Mouse (Mus musculus) heart, adult 2 months (tissue): ENCODE measurements at regions not wholly inside any gene's neighbourhood (a gene's known extent, or its start where the extent isn't known, plus 50 kb on each side); places are given as distances from the start of the nearest gene placed in this dataset.

Experiments
- DNase-seq, 2 experiments: peaks; one replicate each; pipeline ENCODE4 v3.0.0; 2021
- H3K27ac ChIP-seq: fragments of 200-600 bp; 2 replicates; pipeline ENCODE4 v1.8.1; 2022
- H3K27me3 ChIP-seq: fragments of 200-500 bp; 2 replicates; pipeline ENCODE4 v1.6.1; 2012; ENCODE audit warnings: mild to moderate bottlenecking, low read length, inconsistent platforms, mixed read lengths; ENCODE audit not compliant: control insufficient read depth, insufficient read depth
- H3K36me3 ChIP-seq: fragments of 200-500 bp; 2 replicates; pipeline ENCODE4 v1.6.1; 2012; ENCODE audit warnings: low read length, inconsistent platforms; ENCODE audit not compliant: control insufficient read depth, insufficient read depth
- H3K4me1 ChIP-seq: fragments of 200-500 bp; 2 replicates; pipeline ENCODE4 v1.6.1; 2011; ENCODE audit warnings: low read length; ENCODE audit not compliant: control insufficient read depth, insufficient read depth
- H3K4me3 ChIP-seq: fragments of 200-600 bp; 2 replicates; pipeline ENCODE4 v1.8.1; 2022
- H3K79me2 ChIP-seq: fragments of 200-500 bp; replicated peaks from 2 replicates; pipeline ENCODE4 v1.6.1; 2012; ENCODE audit warnings: mild to moderate bottlenecking, inconsistent platforms, low read length, moderate library complexity, mixed read lengths; ENCODE audit not compliant: control insufficient read depth, insufficient read depth
- H3K9ac ChIP-seq: fragments of 200-500 bp; 2 replicates; pipeline ENCODE4 v1.6.1; 2012; ENCODE audit warnings: low read depth, mild to moderate bottlenecking, control low read depth, inconsistent platforms, low read length, mixed read lengths
- CTCF ChIP-seq: fragments of 200-600 bp; IDR thresholded peaks from 2 replicates; pipeline ENCODE4 v1.8.1; 2022; ENCODE audit warnings: antibody characterized with exemption, mild to moderate bottlenecking, moderate library complexity
- EP300 ChIP-seq: fragments of 200-500 bp; IDR thresholded peaks from 2 replicates; pipeline ENCODE4 v1.6.1; 2011; ENCODE audit warnings: low read depth, low read length, control low read depth; ENCODE audit not compliant: insufficient read depth
- POLR2A ChIP-seq: fragments of 200-500 bp; IDR thresholded peaks from 2 replicates; pipeline ENCODE4 v1.6.1; 2011; ENCODE audit warnings: mild to moderate bottlenecking, low read depth, low read length, control low read depth; ENCODE audit not compliant: insufficient read depth
- WGBS: fragments of 180-500 bp; shearing (Covaris S2); methylation state at CpG from one replicate; pipeline ENCODE4 v1.1.7; 2018; 5-methylcytosine and 5-hydroxymethylcytosine counted together
- intact Hi-C: fragments of 180-260 bp; cut with DNase I; formaldehyde crosslinking; loops from one replicate; pipeline ENCODE4 v1.15.1; 2025

DNA sequence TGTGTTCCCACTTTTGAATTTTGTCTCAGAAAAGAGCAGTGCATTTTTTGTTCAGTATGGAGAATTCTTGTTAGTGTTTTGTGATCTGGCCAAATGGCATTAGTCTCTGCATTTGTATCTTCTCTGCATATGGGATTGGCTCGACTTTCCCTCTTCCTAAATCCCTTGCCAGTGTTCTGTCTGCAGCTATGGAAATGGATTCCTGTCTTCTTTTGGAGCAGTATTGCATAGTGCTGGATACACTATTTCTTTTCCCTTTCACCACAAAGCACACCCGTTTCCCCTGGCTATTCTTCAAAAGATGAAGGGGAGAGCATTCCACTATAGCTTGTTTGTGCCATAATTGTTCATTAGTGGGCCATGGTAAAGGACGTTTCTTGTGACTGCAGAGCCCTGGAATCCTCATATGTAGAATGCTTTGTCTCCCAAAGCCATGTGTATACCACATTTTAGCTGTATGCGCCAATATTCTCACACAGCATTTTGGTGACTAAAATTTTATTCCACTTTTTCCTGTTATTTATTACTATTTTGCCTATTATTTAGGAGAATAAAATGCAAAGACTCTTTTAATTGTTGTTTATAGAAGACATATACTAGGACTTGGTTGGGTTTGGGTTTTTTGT lies 197.8 kb downstream of the Hs3st1 start:
- intact Hi-C loops, result no loop called here
- Histone ChIP-seq H3K27ac (no peak overlapping the region), H3K9ac (no peak overlapping the region), H3K36me3 (no peaks in the 10 kb centered on the region), H3K4me1 (no peaks in the 10 kb centered on the region), H3K4me3 (no peak overlapping the region), H3K27me3 (no peaks in the 10 kb centered on the region), H3K79me2 (no peaks in the 10 kb centered on the region)
- TF ChIP-seq CTCF, result no peak
- WGBS, result 52% methylated on average over 4 of the region's 4 CpGs
- no peak for DNase-seq

GRCm38 (mm10) chr5:39537044-39537443 lies 218.2 kb downstream of the Hs3st1 start:
- H3K4me3 ChIP-seq, result no peak overlapping the region
- no peaks in the 10 kb centered on the region for H3K4me1 ChIP-seq
- no peaks in the 10 kb centered on the region for H3K79me2 ChIP-seq
- H3K27ac ChIP-seq, result no peak overlapping the region
- no peaks in the 10 kb centered on the region for H3K27me3 ChIP-seq
- H3K9ac ChIP-seq, result no peak overlapping the region
- 67% methylated on average over 2 of the region's 2 CpGs for WGBS
- no peak for DNase-seq
- TF ChIP-seq CTCF (no peak), POLR2A (no peak), EP300 (no peak)
- no peaks in the 10 kb centered on the region for H3K36me3 ChIP-seq
- intact Hi-C loops, result no loop called here

- Histone ChIP-seq H3K79me2 (no peaks in the 10 kb centered on the region), H3K27me3 (no peaks in the 10 kb centered on the region), H3K27ac (no peak overlapping the region), H3K36me3 (no peaks in the 10 kb centered on the region), H3K4me1 (no peaks in the 10 kb centered on the region), H3K9ac (no peak overlapping the region), H3K4me3 (no peak overlapping the region)
- no peak for TF ChIP-seq CTCF
- TF ChIP-seq EP300, result no peak
- no peak for TF ChIP-seq POLR2A
- DNase-seq, result no peak
- WGBS, result 37% methylated on average over 2 of the region's 2 CpGs
- intact Hi-C loops, result no loop called here
These were observed 218.9 kb downstream of the Hs3st1 start for GRCm38 (mm10) chr5:39536351-39536750.

- Histone ChIP-seq H3K4me3 (no peak overlapping the region), H3K27me3 (no peaks in the 10 kb centered on the region), H3K4me1 (no peaks in the 10 kb centered on the region), H3K79me2 (no peaks in the 10 kb centered on the region), H3K36me3 (no peaks in the 10 kb centered on the region), H3K9ac (no peak overlapping the region), H3K27ac (no peak overlapping the region)
- DNase-seq, result no peak
- no peak for TF ChIP-seq POLR2A
- TF ChIP-seq CTCF, result no peak
- TF ChIP-seq EP300, result no peak
- intact Hi-C loops, result no loop called here
- WGBS, result 71% methylated on average over 1 of the region's 1 CpGs
These were observed 245.0 kb downstream of the Hs3st1 start for GRCm38 (mm10) chr5:39510246-39510645.

DNA sequence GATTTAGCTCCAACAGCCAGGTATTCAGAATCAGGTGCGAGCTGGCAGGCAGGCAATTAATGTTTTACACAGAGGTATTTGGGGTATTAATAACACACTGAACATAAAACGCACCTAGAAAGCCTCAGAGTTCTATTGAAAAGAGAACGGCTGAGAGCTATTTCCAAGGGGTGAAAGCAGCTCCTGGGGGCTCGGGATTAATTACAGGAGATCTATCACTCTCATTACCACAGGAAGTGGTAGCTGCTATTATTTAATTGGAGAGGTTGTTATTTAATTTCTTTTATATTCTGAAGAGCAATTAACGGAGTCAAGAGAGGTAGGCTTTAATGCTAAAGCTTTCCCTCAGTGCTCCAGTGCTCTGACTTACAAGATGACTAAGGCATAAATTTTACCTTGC lies 272.5 kb downstream of the Hs3st1 start:
- WGBS, result 65% methylated on average over 5 of the region's 5 CpGs
- no peak for DNase-seq
- Histone ChIP-seq H3K4me3 (no peak overlapping the region), H3K27ac (no peak overlapping the region), H3K9ac (no peak overlapping the region), H3K4me1 (no peaks in the 10 kb centered on the region), H3K79me2 (no peaks in the 10 kb centered on the region), H3K27me3 (no peaks in the 10 kb centered on the region), H3K36me3 (no peaks in the 10 kb centered on the region)
- no peak for TF ChIP-seq CTCF
- TF ChIP-seq POLR2A, result no peak
- no peak for TF ChIP-seq EP300
- intact Hi-C loops, result no loop called here

DNA sequence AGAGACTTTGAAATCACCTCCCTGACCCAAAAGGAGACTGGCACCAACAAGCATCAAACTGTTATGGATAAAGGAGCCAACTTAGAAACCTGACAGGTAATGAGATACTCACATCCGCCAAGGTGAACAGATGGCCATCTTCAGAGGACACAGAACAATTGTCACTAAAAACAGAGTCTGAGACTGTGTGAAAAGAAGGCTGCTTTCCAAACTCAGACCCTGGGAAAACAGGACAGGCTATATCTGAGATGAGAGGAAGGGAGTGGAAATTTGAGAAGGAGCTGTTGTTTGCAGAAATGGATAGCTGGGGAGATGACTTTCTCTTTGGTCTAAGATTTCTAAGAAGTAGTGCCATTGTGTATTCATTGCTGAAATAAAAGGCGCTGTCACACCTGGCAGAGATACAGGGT lies 297.2 kb downstream of the Hs3st1 start:
- Histone ChIP-seq H3K4me1 (no peaks in the 10 kb centered on the region), H3K27me3 (no peaks in the 10 kb centered on the region), H3K79me2 (no peaks in the 10 kb centered on the region), H3K27ac (no peak overlapping the region), H3K4me3 (no peak overlapping the region), H3K36me3 (no peaks in the 10 kb centered on the region), H3K9ac (no peak overlapping the region)
- TF ChIP-seq CTCF (no peak), POLR2A (no peak), EP300 (no peak)
- no peak for DNase-seq
- WGBS, result 65% methylated on average over 2 of the region's 2 CpGs
- intact Hi-C loops, result no loop called here

DNA sequence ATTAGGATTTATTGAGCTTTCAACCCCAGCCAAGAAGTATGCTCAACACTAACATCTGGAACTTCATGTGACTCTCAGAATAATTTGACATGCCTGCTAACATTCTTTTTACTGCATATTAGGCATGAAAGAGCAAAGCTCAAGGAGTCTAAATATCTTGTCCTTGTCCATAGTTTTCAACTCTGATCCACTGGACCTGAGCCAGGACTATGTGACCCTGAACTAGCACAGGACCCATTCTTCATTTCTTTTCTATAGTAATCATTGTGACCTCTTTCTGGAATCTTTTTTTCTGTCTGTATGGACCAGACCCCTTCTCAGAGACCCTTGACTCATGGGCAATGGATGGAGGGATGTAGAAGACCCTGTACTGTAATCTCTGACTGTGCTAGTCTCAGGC lies 301.6 kb downstream of the Hs3st1 start:
- TF ChIP-seq EP300, result no peak
- no peak for TF ChIP-seq CTCF
- no peak for TF ChIP-seq POLR2A
- no peak overlapping the region for H3K4me3 ChIP-seq
- intact Hi-C loops, result no loop called here

More for the DNA sequence above, 301.6 kb downstream of the Hs3st1 start:
- no peaks in the 10 kb centered on the region for H3K4me1 ChIP-seq
- H3K36me3 ChIP-seq, result no peaks in the 10 kb centered on the region
- H3K79me2 ChIP-seq, result no peaks in the 10 kb centered on the region
- H3K9ac ChIP-seq, result no peak overlapping the region
- H3K27me3 ChIP-seq, result no peaks in the 10 kb centered on the region
- DNase-seq, result no peak
- H3K27ac ChIP-seq, result no peak overlapping the region
